Mouse (Mus musculus) midbrain, postnatal 0 days (tissue): ENCODE measurements around the gene Pcyt1a. TPM values are rescaled to one million over a fixed set of nuclear protein-coding genes. Genes with fewer than 3 reads are reported as not detected.
A peak's percentile ranks its signal among the peaks of the same experiment; 100 is the strongest.

ENCODE experiments used
- ATAC-seq: fragments of 200-750 bp; cut with Nextera tagmentation; 2 replicates; pipeline ENCODE4 v1.8.0; 2017; ENCODE audit warnings: moderate number of reproducible peaks, mild to moderate bottlenecking, moderate TSS enrichment, moderate library complexity; ENCODE audit not compliant: low FRiP score
- DNase-seq: peaks from one replicate; pipeline ENCODE4 v3.0.0-alpha.2; 2015; ENCODE audit warnings: low spot score
- H3K27ac ChIP-seq: fragments of 300-500 bp; sonication (generic); 2 replicates; pipeline ENCODE4 v1.5.1; 2014; ENCODE audit warnings: low read depth, mild to moderate bottlenecking, low read length, mixed read lengths
- H3K27me3 ChIP-seq: fragments of 300-500 bp; sonication (generic); 2 replicates; pipeline ENCODE4 v1.6.1; 2014; ENCODE audit warnings: low read length, control low read depth, mixed read lengths; ENCODE audit not compliant: insufficient read depth
- H3K36me3 ChIP-seq: fragments of 300-500 bp; sonication (generic); 2 replicates; pipeline ENCODE4 v1.6.1; 2014; ENCODE audit warnings: low read length, control low read depth, mixed read lengths; ENCODE audit not compliant: insufficient read depth
- H3K4me1 ChIP-seq: fragments of 300-500 bp; sonication (generic); 2 replicates; pipeline ENCODE4 v1.6.1; 2014; ENCODE audit warnings: mild to moderate bottlenecking, control low read depth, antibody characterized with exemption, low read length, mixed read lengths; ENCODE audit not compliant: insufficient read depth
- H3K4me2 ChIP-seq: fragments of 300-500 bp; sonication (generic); 2 replicates; pipeline ENCODE4 v1.6.1; 2014; ENCODE audit warnings: low read depth, mild to moderate bottlenecking, low read length, mixed read lengths; ENCODE audit not compliant: poor library complexity, severe bottlenecking
- H3K4me3 ChIP-seq: fragments of 300-500 bp; sonication (generic); 2 replicates; pipeline ENCODE4 v1.5.1; 2014; ENCODE audit warnings: low read depth, mild to moderate bottlenecking, low read length, moderate library complexity
- H3K9ac ChIP-seq: fragments of 300-500 bp; sonication (generic); replicated peaks from 2 replicates; pipeline ENCODE4 v1.6.1; 2014; ENCODE audit warnings: mild to moderate bottlenecking, low read length, moderate library complexity, mixed read lengths; ENCODE audit not compliant: poor library complexity, severe bottlenecking
- H3K9me3 ChIP-seq: fragments of 300-500 bp; sonication (generic); 2 replicates; pipeline ENCODE4 v1.6.1; 2016; ENCODE audit warnings: low read length, control low read depth
- CTCF ChIP-seq: IDR thresholded peaks from 2 replicates; pipeline ENCODE4 v1.5.1; 2016; ENCODE audit warnings: antibody characterized with exemption, mild to moderate bottlenecking
- WGBS: fragments of 180-500 bp; shearing (Covaris S2); extraction: QIAGEN DNeasy Blood & Tissue Kit; methylation state at CpG from one replicate; pipeline ENCODE4 v1.1.7; 2014; 5-methylcytosine and 5-hydroxymethylcytosine counted together
- polyA plus RNA-seq: library from polyadenylated mRNA; unstranded; fragments of >200 nt; fragmentation: Nextera tagmentation; extraction: Ambion mirVana; gene quantifications from 2 replicates; pipeline ENCODE4 v1.2.1, GENCODE M21; 2015
- total RNA-seq: library from RNA; depleted of rRNA; stranded (reverse); fragments of >200 nt; gene quantifications from 2 replicates; pipeline ENCODE4 v1.2.3, GENCODE M21; 2014

Gene Pcyt1a
- total and polyA plus RNA-seq, 2 experiments from 2014 or later: 49.2 to 52.7 TPM

GRCm38 (mm10) chr16:32457589-32458386 is 27.1 kb downstream of the Pcyt1a start:
- Histone ChIP-seq H3K27ac (no peak overlapping the region), H3K4me2 (no peak overlapping the region), H3K4me3 (no peak overlapping the region), H3K36me3 (peaks cover 21% of the 10 kb centered on the region), H3K27me3 (no peaks in the 10 kb centered on the region), H3K9me3 (no peaks in the 10 kb centered on the region), H3K4me1 (no peaks in the 10 kb centered on the region), H3K9ac (no peak overlapping the region)
- WGBS: 70% methylated on average over 10 of the region's 10 CpGs
- ATAC-seq (no peak), DNase-seq (peak; percentile 64)
- peak; percentile 59 for TF ChIP-seq CTCF

- DNase-seq (no peak), ATAC-seq (no peak)
- Histone ChIP-seq H3K9me3 (no peaks in the 10 kb centered on the region), H3K4me2 (no peak overlapping the region), H3K4me1 (no peaks in the 10 kb centered on the region), H3K9ac (no peak overlapping the region), H3K27me3 (no peaks in the 10 kb centered on the region), H3K4me3 (no peak overlapping the region), H3K36me3 (peaks cover 24% of the 10 kb centered on the region), H3K27ac (no peak overlapping the region)
- 59% methylated on average over 4 of the region's 4 CpGs for WGBS
- TF ChIP-seq CTCF: peak; percentile 32
Measured at GRCm38 (mm10) chr16:32460518-32460917, 29.8 kb downstream of the Pcyt1a start.

- WGBS: 92% methylated on average over 5 of the region's 5 CpGs
- DNase-seq: no peak
- no peak overlapping the region for H3K9ac ChIP-seq
- no peak overlapping the region for H3K4me2 ChIP-seq
- no peak for ATAC-seq
- no peaks in the 10 kb centered on the region for H3K4me1 ChIP-seq
- H3K9me3 ChIP-seq: no peaks in the 10 kb centered on the region
- H3K36me3 ChIP-seq: peaks cover 18% of the 10 kb centered on the region
- H3K27me3 ChIP-seq: no peaks in the 10 kb centered on the region
- TF ChIP-seq CTCF: no peak
- no peak overlapping the region for H3K4me3 ChIP-seq
- no peak overlapping the region for H3K27ac ChIP-seq
Measured at GRCm38 (mm10) chr16:32461713-32462112, 31.0 kb downstream of the Pcyt1a start.

- Histone ChIP-seq H3K4me3 (no peak overlapping the region), H3K4me2 (no peak overlapping the region), H3K9me3 (no peaks in the 10 kb centered on the region), H3K36me3 (peaks cover 22% of the 10 kb centered on the region), H3K27ac (no peak overlapping the region), H3K27me3 (no peaks in the 10 kb centered on the region), H3K9ac (no peak overlapping the region), H3K4me1 (no peaks in the 10 kb centered on the region)
- WGBS: 96% methylated on average over 16 of the region's 16 CpGs
- ATAC-seq: no peak
- DNase-seq: no peak
- no peak for TF ChIP-seq CTCF
Measured at GRCm38 (mm10) chr16:32462950-32463349, 32.2 kb downstream of the Pcyt1a start.

GRCm38 (mm10) chr16:32463426-32463825 is 32.7 kb downstream of the Pcyt1a start:
- no peak overlapping the region for H3K4me2 ChIP-seq
- ATAC-seq: no peak
- peaks cover 22% of the 10 kb centered on the region for H3K36me3 ChIP-seq
- DNase-seq: no peak
- TF ChIP-seq CTCF: no peak
- H3K27ac ChIP-seq: no peak overlapping the region
- no peak overlapping the region for H3K9ac ChIP-seq
- 85% methylated on average over 2 of the region's 2 CpGs for WGBS
- H3K27me3 ChIP-seq: no peaks in the 10 kb centered on the region
- H3K4me1 ChIP-seq: no peaks in the 10 kb centered on the region
- no peak overlapping the region for H3K4me3 ChIP-seq
- no peaks in the 10 kb centered on the region for H3K9me3 ChIP-seq

GRCm38 (mm10) chr16:32464908-32465307 is 34.2 kb downstream of the Pcyt1a start:
- peak; percentile 21 for TF ChIP-seq CTCF
- Histone ChIP-seq H3K4me2 (no peak overlapping the region), H3K4me1 (no peaks in the 10 kb centered on the region), H3K4me3 (no peak overlapping the region), H3K27ac (no peak overlapping the region), H3K27me3 (no peaks in the 10 kb centered on the region), H3K36me3 (peaks cover 24% of the 10 kb centered on the region), H3K9me3 (no peaks in the 10 kb centered on the region), H3K9ac (no peak overlapping the region)
- ATAC-seq (no peak), DNase-seq (no peak)
- no CpG with 5 or more reads among the region's 1 CpGs for WGBS
